Mouse (Mus musculus): Measurements from ENCODE around the gene Fam19a3.
"Not testable (repeated sequence)": the region's sequence is repeated elsewhere in the genome, so short reads cannot be mapped to it uniquely, and the experiment has no call there.

The Fam19a3 gene

DNA sequence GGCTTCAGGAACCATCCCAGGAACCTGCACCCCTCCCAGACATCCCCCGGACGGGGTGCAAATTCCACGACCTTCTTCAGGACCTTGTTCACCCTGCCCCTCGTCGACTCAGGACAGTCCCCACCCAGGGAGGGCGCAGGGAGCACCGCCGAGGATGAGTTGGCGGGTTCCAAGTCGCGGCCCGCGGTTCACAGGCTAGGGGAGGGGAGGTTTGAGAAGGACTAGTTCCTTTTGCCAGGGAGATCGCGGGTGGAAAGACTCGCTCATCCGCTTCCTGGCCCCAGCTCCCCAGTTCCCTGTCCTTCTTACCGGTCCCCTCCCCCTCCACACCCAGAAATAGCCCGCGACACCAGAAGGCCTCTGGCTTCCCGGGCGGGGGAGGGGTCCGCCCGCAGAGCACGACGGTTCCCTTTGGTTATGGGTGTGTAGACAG is at the start of gene Fam19a3:
Gene Fam19a3 (minus strand): TSS at position 370 of the 433 bp plus-strand sequence.
- DNase-seq (ENCODE audit: low spot score in 2 of 2) = no peak

GRCm38 (mm10) chr3:104822413-104822812 is 40.8 kb upstream of the Fam19a3 start:
- no peak for DNase-seq (ENCODE audit: low spot score in 2 of 2)

- DNase-seq (ENCODE audit: low spot score in 2 of 2) = no peak
Observed at GRCm38 (mm10) chr3:104820426-104820825, 38.8 kb upstream of the Fam19a3 start.

GRCm38 (mm10) chr3:104818749-104819134 is 37.1 kb upstream of the Fam19a3 start:
- DNase-seq (ENCODE audit: low spot score in 2 of 2) = no peak

DNA sequence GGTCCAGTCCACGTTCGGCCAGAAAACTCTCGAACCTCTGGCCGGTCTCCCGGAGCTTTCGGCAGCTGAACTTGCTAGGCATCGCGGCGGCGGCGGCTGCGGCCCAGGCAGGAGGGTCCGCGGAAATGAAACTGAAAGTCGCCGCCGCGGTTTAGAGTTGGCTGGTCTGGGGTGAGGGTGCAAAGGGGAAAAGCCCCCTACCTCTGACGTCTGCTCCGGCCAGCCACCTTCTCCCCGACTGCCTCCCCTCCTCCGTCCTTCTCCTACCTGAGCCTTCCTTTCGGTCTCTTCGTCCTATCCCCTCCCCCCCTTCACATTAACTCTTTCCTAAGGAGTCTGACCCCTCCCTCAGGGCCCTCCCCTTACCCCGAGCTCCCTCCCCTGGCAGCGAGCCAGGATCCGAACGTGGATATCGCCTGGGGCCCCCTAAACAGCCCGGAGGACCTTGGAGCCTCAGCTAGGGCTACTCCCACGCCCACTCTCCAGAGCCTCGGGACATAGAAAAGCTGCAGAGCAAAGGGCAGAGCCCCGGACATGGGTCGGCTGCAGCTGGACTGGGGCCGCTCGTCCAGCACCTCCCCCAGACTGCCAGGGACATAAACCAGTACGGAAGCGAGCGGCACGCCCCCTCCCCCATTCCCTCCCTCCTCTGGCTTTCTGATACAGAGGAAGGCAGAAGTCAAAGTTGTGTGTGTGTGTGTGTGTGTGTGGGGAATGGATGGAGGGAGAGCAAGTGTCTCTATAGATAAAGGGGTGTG is 36.5 kb upstream of the Fam19a3 start, which contains the start of gene Mov10:
Gene Mov10 (minus strand): TSS at position 573 of the 758 bp plus-strand sequence.
- DNase-seq (ENCODE audit: low spot score in 2 of 2) = peak; percentile 69 to 85

- peak; percentile 59 to 86 for DNase-seq (ENCODE audit: low spot score in 2 of 2)
Observed at GRCm38 (mm10) chr3:104817481-104817990, 35.9 kb upstream of the Fam19a3 start.

DNA sequence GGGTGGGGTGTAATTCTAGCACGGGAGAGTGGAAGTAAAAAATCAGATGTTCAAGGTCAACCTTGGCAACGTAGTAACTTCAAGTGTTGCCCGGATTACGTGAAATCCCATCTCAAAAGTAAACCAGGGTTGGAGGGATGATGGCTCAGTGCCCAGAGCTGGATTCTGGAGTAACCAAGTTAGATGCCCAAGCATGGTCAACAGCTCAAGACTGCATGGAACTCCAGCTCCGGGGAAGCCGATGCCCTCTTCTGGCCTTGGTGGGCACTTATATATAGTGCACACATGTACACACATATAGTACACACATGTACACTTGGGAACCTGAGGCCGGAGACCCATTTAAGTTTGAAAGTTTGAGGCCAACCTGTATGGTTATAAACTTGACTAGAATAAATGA is 34.5 kb upstream of the Fam19a3 start:
- no peak for DNase-seq (ENCODE audit: low spot score in 2 of 2)

DNA sequence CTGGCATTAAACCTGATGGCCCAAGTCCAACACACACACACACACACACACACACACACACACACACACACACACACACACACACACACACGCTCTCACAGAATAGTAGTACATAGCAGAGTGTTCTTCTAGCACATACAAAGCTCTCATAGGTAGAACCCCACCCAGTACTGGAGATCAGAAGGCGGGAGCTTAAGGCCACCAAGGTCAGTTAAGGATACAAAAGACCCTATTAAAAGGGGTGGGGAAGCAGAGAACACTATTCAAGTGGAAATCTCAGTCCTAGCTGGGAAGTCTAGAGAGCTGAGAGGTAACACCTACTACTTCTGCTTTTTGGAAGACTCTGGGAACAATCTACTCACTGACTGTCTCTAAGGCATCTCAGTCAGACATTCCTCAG is 33.7 kb upstream of the Fam19a3 start:
- DNase-seq (ENCODE audit: low spot score in 2 of 2) = no peak

GRCm38 (mm10) chr3:104814746-104815145 is 33.1 kb upstream of the Fam19a3 start:
- no peak for DNase-seq (ENCODE audit: low spot score in 2 of 2)

GRCm38 (mm10) chr3:104813227-104813626 is 31.6 kb upstream of the Fam19a3 start:
- DNase-seq (ENCODE audit: low spot score in 2 of 2) = not testable (repeated sequence)

GRCm38 (mm10) chr3:104812254-104812653 is 30.6 kb upstream of the Fam19a3 start:
- no peak for DNase-seq (ENCODE audit: low spot score in 2 of 2)

GRCm38 (mm10) chr3:104811752-104812151 is 30.1 kb upstream of the Fam19a3 start:
- no peak for DNase-seq (ENCODE audit: low spot score in 2 of 2)

- no peak for DNase-seq (ENCODE audit: low spot score in 2 of 2)
Observed at GRCm38 (mm10) chr3:104805539-104805938, 23.9 kb upstream of the Fam19a3 start.

GRCm38 (mm10) chr3:104804312-104804711 is 22.7 kb upstream of the Fam19a3 start:
- no peak for DNase-seq (ENCODE audit: low spot score in 2 of 2)

- DNase-seq (ENCODE audit: low spot score in 2 of 2) = no peak
Observed at GRCm38 (mm10) chr3:104801481-104801880, 19.8 kb upstream of the Fam19a3 start.

DNA sequence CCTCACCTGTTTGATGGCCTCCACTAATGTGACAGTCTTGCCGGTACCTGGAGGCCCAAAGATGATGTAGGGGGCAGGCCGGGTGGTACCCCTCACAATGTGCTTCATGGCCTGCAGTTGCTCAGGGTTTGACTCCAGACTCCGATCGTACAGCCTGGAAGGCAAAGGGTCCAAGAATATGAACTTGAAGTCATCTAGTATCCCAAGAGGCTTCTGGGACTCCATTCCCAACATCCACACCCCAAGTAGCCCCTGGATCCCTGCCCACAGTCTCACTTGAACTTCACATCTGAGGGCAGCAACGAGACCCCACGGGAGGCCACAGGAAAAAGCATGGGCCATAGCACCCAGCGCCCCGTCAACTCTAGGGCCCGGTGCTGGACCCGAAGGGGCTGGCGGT is 19.0 kb upstream of the Fam19a3 start:
- DNase-seq (ENCODE audit: low spot score in 2 of 2) = no peak

DNA sequence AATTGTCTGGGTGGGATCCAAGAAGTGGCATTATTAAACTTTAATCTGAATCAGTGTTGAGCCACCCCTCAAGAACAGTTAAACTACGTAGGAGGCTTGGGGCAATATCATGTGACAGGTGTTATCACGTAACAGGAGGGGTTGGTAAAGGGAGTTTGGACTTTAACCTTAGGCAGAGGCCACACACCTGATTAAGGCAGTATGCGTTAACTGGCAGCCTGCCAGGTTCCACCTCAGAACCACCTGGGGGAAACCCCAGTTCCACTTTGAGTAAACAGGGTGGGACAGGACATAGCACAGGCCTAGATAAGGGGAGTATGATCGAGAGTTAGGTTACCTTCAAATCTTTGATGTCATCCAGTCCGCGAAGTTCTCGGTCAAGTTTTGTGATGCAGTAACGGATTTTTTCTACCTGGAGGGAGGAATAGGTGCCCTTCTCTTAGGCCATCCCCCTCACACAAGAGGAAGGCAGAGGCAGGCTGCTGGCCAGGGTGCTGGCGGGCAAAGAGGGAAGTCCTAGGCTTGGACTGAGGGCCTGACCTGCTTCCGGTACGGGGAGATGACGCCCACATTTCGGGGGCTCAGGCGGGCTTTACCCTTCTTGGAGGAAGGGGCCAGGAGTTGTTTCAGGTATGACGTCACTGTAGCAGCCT is 14.9 kb upstream of the Fam19a3 start:
- no peak for DNase-seq (ENCODE audit: low spot score in 2 of 2)

DNA sequence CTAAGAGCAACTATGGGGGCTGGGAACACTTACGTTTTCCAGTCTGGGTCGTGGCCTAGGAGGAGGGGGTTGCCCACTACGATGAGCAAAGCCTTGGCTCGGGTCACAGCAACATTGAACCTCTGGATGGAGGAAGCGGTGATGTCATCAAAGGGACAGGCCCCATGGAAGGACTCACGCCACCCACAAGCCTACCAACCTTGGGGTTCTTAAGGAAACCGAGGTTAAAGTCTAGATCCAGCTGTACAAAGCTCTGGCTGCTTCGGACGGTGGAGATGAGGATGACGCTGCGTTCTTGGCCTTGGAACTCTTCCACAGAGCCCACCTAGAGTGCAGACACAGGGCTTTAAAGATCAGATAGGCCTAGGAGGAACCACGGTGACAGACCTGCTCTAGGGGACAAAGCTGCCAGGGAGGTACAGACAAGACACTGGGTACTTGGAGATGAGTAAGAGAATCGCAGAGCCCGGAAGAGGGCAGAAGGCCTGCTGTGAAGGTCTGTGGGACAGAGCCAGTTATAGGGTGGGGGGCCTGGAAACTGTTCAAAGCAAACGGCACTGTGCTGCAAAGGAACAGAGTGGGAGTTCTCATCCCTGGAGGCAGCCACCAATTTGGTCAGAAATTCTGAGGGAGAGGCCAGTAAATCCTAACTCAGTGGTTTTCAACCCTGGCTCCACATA is 14.2 kb upstream of the Fam19a3 start:
- no peak for DNase-seq (ENCODE audit: low spot score in 2 of 2)

GRCm38 (mm10) chr3:104794953-104795470 is 13.4 kb upstream of the Fam19a3 start:
- DNase-seq (ENCODE audit: low spot score in 2 of 2) = no peak

DNA sequence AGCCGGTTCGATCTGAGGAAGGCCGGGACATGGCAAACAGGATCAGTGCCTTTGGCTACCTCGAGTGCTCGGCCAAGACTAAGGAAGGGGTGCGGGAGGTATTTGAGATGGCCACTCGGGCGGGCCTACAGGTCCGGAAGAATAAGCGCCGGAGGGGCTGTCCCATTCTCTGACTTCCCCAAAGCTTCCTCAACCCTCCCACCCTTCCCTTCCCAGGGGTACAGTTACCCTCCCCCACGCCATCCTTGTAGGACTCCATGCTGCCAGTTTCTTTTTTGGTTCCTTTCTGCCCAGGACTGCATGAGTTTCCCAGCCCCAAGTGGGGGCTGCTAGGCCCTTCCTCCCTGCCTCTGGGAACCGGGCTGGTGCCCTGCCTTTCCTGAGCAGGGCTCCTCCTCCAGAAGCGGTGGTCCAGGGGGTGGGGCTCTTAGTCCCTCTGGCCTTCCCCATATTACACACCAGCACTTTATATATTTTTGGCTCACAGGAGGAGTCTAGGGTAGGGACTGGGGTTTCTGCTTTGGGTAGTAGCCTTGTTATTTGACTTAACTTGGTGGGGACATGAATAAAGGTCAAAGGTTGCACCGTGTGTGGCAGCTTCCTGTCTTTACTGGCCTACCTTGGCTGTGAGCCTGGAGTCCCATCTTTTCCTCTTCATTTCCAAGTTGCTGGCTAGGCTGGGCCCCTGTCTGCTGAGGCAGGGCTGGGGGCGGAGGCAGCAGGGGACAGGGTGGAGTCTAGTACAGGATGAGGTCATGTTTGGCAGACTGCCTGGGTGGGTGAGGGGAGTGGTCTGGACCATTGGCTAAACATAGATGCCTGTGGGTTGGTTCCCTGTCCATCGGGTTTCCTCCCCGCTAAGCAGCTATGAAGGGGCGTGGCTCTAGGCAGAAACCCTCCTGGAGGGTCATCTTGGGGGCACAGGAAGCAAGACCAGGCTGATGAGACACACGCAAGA is 12.5 kb upstream of the Fam19a3 start:
- peak; percentile 71 to 75 for DNase-seq (ENCODE audit: low spot score in 2 of 2)

Measured in spleen, postnatal 4 days (tissue).